In genomic region chr6:30556080-30556479, GRCm38 (mm10) we compare ENCODE assay signal across 10 mouse cellular contexts. TPM values are rescaled to one million over a fixed set of nuclear protein-coding genes. Genes with fewer than 3 reads are reported as not detected.
A peak's percentile ranks its signal among the peaks of the same experiment; 100 is the strongest.
DNase-seq lines count a peak whose midpoint lies in the region; ATAC-seq lines count a peak whose summit lies in the region.
"Had no signal": no experiment of that assay in that cellular context is flagged by ENCODE, and none has a peak within 500 bp of the region (broad histone marks: within the 10 kb centered on the region; RNA-seq: fewer than 3 reads in every experiment).

No protein-coding gene starts in this region.

- no peak overlapping the region for H3K4me3 ChIP-seq in midbrain, embryonic 10.5 days
- no peak overlapping the region for H3K4me3 ChIP-seq in midbrain, embryonic 15.5 days
- H3K4me3 ChIP-seq: limb, embryonic 12.5 days; neural tube, embryonic 13.5 days had no signal

- ATAC-seq in midbrain, embryonic 15.5 days (replicated peaks): no peak

- H3K9me3 ChIP-seq in midbrain, embryonic 10.5 days (replicated peaks): no peaks in the 10 kb centered on the region
- H3K9me3 ChIP-seq in midbrain, embryonic 15.5 days: no peaks in the 10 kb centered on the region
- H3K9me3 ChIP-seq: neural tube, embryonic 13.5 days had no signal

- H3K36me3 ChIP-seq in midbrain, embryonic 10.5 days: no peaks in the 10 kb centered on the region
- no peaks in the 10 kb centered on the region for H3K36me3 ChIP-seq in midbrain, embryonic 15.5 days (replicated peaks)
- H3K36me3 ChIP-seq: neural tube, embryonic 13.5 days had no signal

- peak overlapping the region; percentile 63 for H3K27ac ChIP-seq in midbrain, embryonic 10.5 days (replicated peaks)
- H3K27ac ChIP-seq in midbrain, embryonic 15.5 days: no peak overlapping the region
- H3K27ac ChIP-seq: limb, embryonic 12.5 days; neural tube, embryonic 13.5 days had no signal

- no peak overlapping the region for H3K4me2 ChIP-seq in midbrain, embryonic 15.5 days
- H3K4me2 ChIP-seq: limb, embryonic 12.5 days; neural tube, embryonic 13.5 days had no signal

- 19% methylated on average over 4 of the region's 9 CpGs for WGBS in midbrain, embryonic 10.5 days
- 19% methylated on average over 4 of the region's 9 CpGs for WGBS in midbrain, embryonic 15.5 days

- no peak overlapping the region for H3K9ac ChIP-seq in midbrain, embryonic 15.5 days
- H3K9ac ChIP-seq: limb, embryonic 12.5 days; neural tube, embryonic 13.5 days had no signal

- no peak for DNase-seq in midbrain, embryonic 10.5 days (ENCODE audit: low spot score)
- peak; percentile 79 for DNase-seq in adrenal gland, postnatal 10 days
- DNase-seq in heart, adult 8-10 months (ENCODE audit: low spot score): peak; percentile 72
- peak; percentile 39 for DNase-seq in skeletal muscle tissue, adult 2 months (ENCODE audit: low read depth, low spot score)
- no peak for DNase-seq in layer of hippocampus, adult 9-10 months (ENCODE audit: low spot score)
- DNase-seq in spleen, adult 12 weeks (ENCODE audit: low spot score): no peak
- no peak for DNase-seq in retina, embryonic 14.5 days (ENCODE audit: low spot score)

- peaks cover 37% of the 10 kb centered on the region for H3K4me1 ChIP-seq in midbrain, embryonic 10.5 days
- H3K4me1 ChIP-seq in midbrain, embryonic 15.5 days: peaks cover 16% of the 10 kb centered on the region

- no peaks in the 10 kb centered on the region for H3K27me3 ChIP-seq in midbrain, embryonic 10.5 days (ENCODE audit: low read depth, poor library complexity, severe bottlenecking)
- H3K27me3 ChIP-seq in midbrain, embryonic 15.5 days (replicated peaks): no peaks in the 10 kb centered on the region
- H3K27me3 ChIP-seq: limb, embryonic 12.5 days; neural tube, embryonic 13.5 days had no signal

RNA-seq across cellular contexts. Expression of gene Cpa4, which starts 12.1 kb away (rescaled TPM):
- polyA plus RNA-seq in midbrain, embryonic 10.5 days (2016; fragmentation: Nextera tagmentation; extraction: Ambion mirVana): 1.3 and 2.3 TPM in 2 replicates
- polyA plus RNA-seq in midbrain, embryonic 15.5 days (2015; fragmentation: Nextera tagmentation; extraction: Ambion mirVana): 1.0 and 1.5 TPM in 2 replicates
- 1 to 10 TPM; 1.4 to 1.7 TPM for total RNA-seq in adrenal gland, postnatal 10 days (2021)
- not detected for total RNA-seq in heart, adult 8-10 months (2022)

RNA-seq across cellular contexts. Expression of gene Cpa2, which starts 14.7 kb away (rescaled TPM):
- 22.0 and 22.8 TPM in 2 replicates for polyA plus RNA-seq in midbrain, embryonic 10.5 days (2016; fragmentation: Nextera tagmentation; extraction: Ambion mirVana)
- polyA plus RNA-seq in midbrain, embryonic 15.5 days (2015; fragmentation: Nextera tagmentation; extraction: Ambion mirVana): 6.7 and 8.4 TPM in 2 replicates
- total RNA-seq in adrenal gland, postnatal 10 days (2021): 1 to 10 TPM in 1 of 2 experiments, under 1 TPM in 1; 0.90 to 2.8 TPM
- under 1 TPM in 1 of 4 experiments, not detected in 3; 0.31 TPM for total RNA-seq in heart, adult 8-10 months (2022)

RNA-seq across cellular contexts. Expression of gene Ssmem1, which starts 46.4 kb away (rescaled TPM):
- 0.22 and 0.36 TPM in 2 replicates for polyA plus RNA-seq in midbrain, embryonic 10.5 days (2016; fragmentation: Nextera tagmentation; extraction: Ambion mirVana)
- polyA plus RNA-seq in midbrain, embryonic 15.5 days (2015; fragmentation: Nextera tagmentation; extraction: Ambion mirVana): 0.21 TPM in 1 of 2 replicates, not detected in the other
- under 1 TPM; 0.24 to 0.27 TPM for total RNA-seq in adrenal gland, postnatal 10 days (2021)
- total RNA-seq in heart, adult 8-10 months (2022): under 1 TPM in 1 of 4 experiments, not detected in 3; 0.40 TPM
- polyA plus RNA-seq: limb, embryonic 12.5 days; neural tube, embryonic 13.5 days had no signal

RNA-seq across cellular contexts. Expression of gene Tmem209, which starts 46.5 kb away (rescaled TPM):
- polyA plus RNA-seq in midbrain, embryonic 10.5 days (2016; fragmentation: Nextera tagmentation; extraction: Ambion mirVana): 47.8 and 52.7 TPM in 2 replicates
- polyA plus RNA-seq in midbrain, embryonic 15.5 days (2015; fragmentation: Nextera tagmentation; extraction: Ambion mirVana): 31.3 and 31.6 TPM in 2 replicates
- 10 to 100 TPM; 20.2 to 24.3 TPM for total RNA-seq in adrenal gland, postnatal 10 days (2021)
- total RNA-seq in heart, adult 8-10 months (2022): 10 to 100 TPM in 2 of 4 experiments, 1 to 10 TPM in 2; 7.3 to 12.4 (median 9.5) TPM

RNA-seq across cellular contexts. Expression of gene Cpa5, which starts 54.7 kb away (rescaled TPM):
- polyA plus RNA-seq in midbrain, embryonic 10.5 days (2016; fragmentation: Nextera tagmentation; extraction: Ambion mirVana): 0.30 and 0.74 TPM in 2 replicates
- polyA plus RNA-seq in midbrain, embryonic 15.5 days (2015; fragmentation: Nextera tagmentation; extraction: Ambion mirVana): not detected in 2 replicates
- not detected for total RNA-seq in adrenal gland, postnatal 10 days (2021)
- not detected for total RNA-seq in heart, adult 8-10 months (2022)
- polyA plus RNA-seq: neural tube, embryonic 13.5 days had no signal

Comparison
In these comparisons a context has a peak if more than half of its experiments do, and no peak if none do; other contexts are left out.
1. DNase-seq: peak in adrenal gland, postnatal 10 days (single experiment), heart, adult 8-10 months (single experiment) and skeletal muscle tissue, adult 2 months (single experiment); none in midbrain, embryonic 10.5 days (single experiment), layer of hippocampus, adult 9-10 months (single experiment), spleen, adult 12 weeks (single experiment) and retina, embryonic 14.5 days (single experiment).